Mouse (Mus musculus) liver, embryonic 11.5 days (tissue): ENCODE results near the gene Katnb1. TPM values are rescaled to one million over a fixed set of nuclear protein-coding genes. Genes with fewer than 3 reads are reported as not detected.

Experiments used
- ATAC-seq: fragments of 200-750 bp; cut with Nextera tagmentation; replicated peaks from 2 replicates; pipeline ENCODE4 v1.8.0; 2017; ENCODE audit warnings: moderate number of reproducible peaks, mild to moderate bottlenecking, moderate TSS enrichment, moderate library complexity; ENCODE audit not compliant: low FRiP score
- DNase-seq: peaks from one replicate; pipeline ENCODE4 v3.0.0-alpha.2; 2017; ENCODE audit warnings: low spot score
- H3K27ac ChIP-seq: fragments of 300-500 bp; sonication (generic); 2 replicates; pipeline ENCODE4 v1.5.1; 2014; ENCODE audit warnings: mild to moderate bottlenecking, low read depth, low read length, control low read depth
- H3K27me3 ChIP-seq: fragments of 300-500 bp; sonication (generic); replicated peaks from 2 replicates; pipeline ENCODE4 v1.6.1; 2014; ENCODE audit warnings: low read length, mixed read lengths; ENCODE audit not compliant: control insufficient read depth, insufficient read depth
- H3K36me3 ChIP-seq: fragments of 300-500 bp; sonication (generic); 2 replicates; pipeline ENCODE4 v1.6.1; 2014; ENCODE audit warnings: mild to moderate bottlenecking, low read length, moderate library complexity, mixed read lengths; ENCODE audit not compliant: control insufficient read depth, insufficient read depth
- H3K4me1 ChIP-seq: fragments of 300-500 bp; sonication (generic); replicated peaks from 2 replicates; pipeline ENCODE4 v1.6.1; 2014; ENCODE audit warnings: low read length, mixed read lengths; ENCODE audit not compliant: control insufficient read depth, insufficient read depth
- H3K4me2 ChIP-seq: fragments of 300-500 bp; sonication (generic); 2 replicates; pipeline ENCODE4 v1.6.1; 2014; ENCODE audit warnings: mild to moderate bottlenecking, control low read depth, moderate library complexity
- H3K4me3 ChIP-seq: fragments of 300-500 bp; sonication (generic); 2 replicates; pipeline ENCODE4 v1.5.1; 2014; ENCODE audit warnings: low read depth, low read length, control low read depth
- H3K9ac ChIP-seq: fragments of 300-500 bp; sonication (generic); 2 replicates; pipeline ENCODE4 v1.6.1; 2014; ENCODE audit warnings: low read depth, low read length, control low read depth
- H3K9me3 ChIP-seq: fragments of 300-500 bp; sonication (generic); 2 replicates; pipeline ENCODE4 v1.6.1; 2016; ENCODE audit warnings: low read length, inconsistent platforms, mixed read lengths; ENCODE audit not compliant: control insufficient read depth
- WGBS: fragments of 180-500 bp; shearing (Covaris S2); extraction: QIAGEN DNeasy Blood & Tissue Kit; methylation state at CpG from one replicate; pipeline ENCODE4 v1.1.7; 2014; 5-methylcytosine and 5-hydroxymethylcytosine counted together
- polyA plus RNA-seq: library from polyadenylated mRNA; unstranded; fragments of >200 nt; fragmentation: Nextera tagmentation; extraction: Ambion mirVana; gene quantifications from 2 replicates; pipeline ENCODE4 v1.2.1, GENCODE M21; 2014

Gene Katnb1
- polyA plus RNA-seq, 1 experiment from 2014 or later, result 25.1 TPM

- DNase-seq (no peak), ATAC-seq (no peak)
- H3K4me1 ChIP-seq, result no peaks in the 10 kb centered on the region
- H3K27ac ChIP-seq, result no peak overlapping the region
- no peak overlapping the region for H3K4me3 ChIP-seq
- H3K4me2 ChIP-seq, result no peak overlapping the region
- peaks cover 4% of the 10 kb centered on the region; the same call in 1 of the 2 replicates for H3K36me3 ChIP-seq
- no peaks in the 10 kb centered on the region for H3K9me3 ChIP-seq
- H3K9ac ChIP-seq, result no peak overlapping the region
- 84% methylated on average over 11 of the region's 11 CpGs for WGBS
- no peaks in the 10 kb centered on the region for H3K27me3 ChIP-seq
Observed at GRCm38 (mm10) chr8:95128750-95129260, 47.8 kb downstream of the Katnb1 start.

GRCm38 (mm10) chr8:95130966-95131537 lies 50.1 kb downstream of the Katnb1 start:
- Histone ChIP-seq H3K9ac (no peak overlapping the region), H3K4me1 (no peaks in the 10 kb centered on the region), H3K4me3 (no peak overlapping the region), H3K27me3 (no peaks in the 10 kb centered on the region), H3K9me3 (no peaks in the 10 kb centered on the region), H3K4me2 (peak overlapping the region; percentile 11; the same call in 1 of the 2 replicates), H3K36me3 (peaks cover 4% of the 10 kb centered on the region; the same call in 1 of the 2 replicates), H3K27ac (peak overlapping the region; percentile 55; the same call in 1 of the 2 replicates)
- ATAC-seq (peak; percentile 55; the same call in 1 of the 2 replicates), DNase-seq (no peak)
- 61% methylated on average over 15 of the region's 15 CpGs for WGBS

- Histone ChIP-seq H3K4me3 (no peak overlapping the region), H3K27ac (peak overlapping the region; percentile 55; the same call in 1 of the 2 replicates), H3K27me3 (peaks cover 4% of the 10 kb centered on the region; the same call in 1 of the 2 replicates), H3K36me3 (no peaks in the 10 kb centered on the region; the same call in 1 of the 2 replicates), H3K9me3 (no peaks in the 10 kb centered on the region), H3K4me2 (no peak overlapping the region), H3K9ac (no peak overlapping the region), H3K4me1 (no peaks in the 10 kb centered on the region)
- WGBS, result 66% methylated on average over 5 of the region's 5 CpGs
- no peak for DNase-seq
- ATAC-seq, result no peak
Observed at GRCm38 (mm10) chr8:95131983-95132382, 51.0 kb downstream of the Katnb1 start.

GRCm38 (mm10) chr8:95134186-95134585 lies 53.2 kb downstream of the Katnb1 start:
- DNase-seq, result no peak
- Histone ChIP-seq H3K9ac (no peak overlapping the region), H3K4me1 (peaks cover 11% of the 10 kb centered on the region), H3K27ac (no peak overlapping the region), H3K9me3 (no peaks in the 10 kb centered on the region), H3K36me3 (no peaks in the 10 kb centered on the region; the same call in 1 of the 2 replicates), H3K4me2 (no peak overlapping the region), H3K27me3 (peaks cover 20% of the 10 kb centered on the region), H3K4me3 (no peak overlapping the region)
- WGBS, result 80% methylated on average over 2 of the region's 2 CpGs
- no peak for ATAC-seq

- no peaks in the 10 kb centered on the region for H3K9me3 ChIP-seq
- no peak overlapping the region for H3K27ac ChIP-seq
- H3K4me2 ChIP-seq, result no peak overlapping the region
- H3K4me3 ChIP-seq, result no peak overlapping the region
- no peak overlapping the region for H3K9ac ChIP-seq
- H3K27me3 ChIP-seq, result peaks cover 20% of the 10 kb centered on the region
- peaks cover 11% of the 10 kb centered on the region for H3K4me1 ChIP-seq
- ATAC-seq, result no peak
- no peaks in the 10 kb centered on the region; the same call in 1 of the 2 replicates for H3K36me3 ChIP-seq
- no peak for DNase-seq
- 48% methylated on average over 3 of the region's 3 CpGs for WGBS
Observed at GRCm38 (mm10) chr8:95135242-95135641, 54.3 kb downstream of the Katnb1 start.

GRCm38 (mm10) chr8:95136218-95136617 lies 55.2 kb downstream of the Katnb1 start:
- Histone ChIP-seq H3K4me3 (no peak overlapping the region), H3K4me2 (no peak overlapping the region)
- no peak for DNase-seq

GRCm38 (mm10) chr8:95137201-95137600 lies 56.2 kb downstream of the Katnb1 start:
- H3K27ac ChIP-seq, result no peak overlapping the region

More at GRCm38 (mm10) chr8:95136218-95136617, 55.2 kb downstream of the Katnb1 start:
- WGBS, result 58% methylated on average over 3 of the region's 3 CpGs
- H3K9ac ChIP-seq, result no peak overlapping the region
- peaks cover 15% of the 10 kb centered on the region for H3K4me1 ChIP-seq
- H3K36me3 ChIP-seq, result no peaks in the 10 kb centered on the region
- peaks cover 20% of the 10 kb centered on the region for H3K27me3 ChIP-seq
- no peak for ATAC-seq
- no peaks in the 10 kb centered on the region for H3K9me3 ChIP-seq
- no peak overlapping the region for H3K27ac ChIP-seq

GRCm38 (mm10) chr8:95137641-95138098 lies 56.7 kb downstream of the Katnb1 start:
- Histone ChIP-seq H3K27ac (no peak overlapping the region), H3K4me1 (peaks cover 26% of the 10 kb centered on the region), H3K36me3 (no peaks in the 10 kb centered on the region), H3K4me2 (peak overlapping the region; percentile 60), H3K27me3 (peaks cover 33% of the 10 kb centered on the region), H3K9ac (no peak overlapping the region), H3K9me3 (no peaks in the 10 kb centered on the region), H3K4me3 (peak overlapping the region; percentile 39)
- DNase-seq (peak; percentile 56), ATAC-seq (peak; percentile 64)
- 6% methylated on average over 28 of the region's 28 CpGs for WGBS

More at GRCm38 (mm10) chr8:95137201-95137600, 56.2 kb downstream of the Katnb1 start:
- WGBS, result 39% methylated on average over 12 of the region's 12 CpGs
- Histone ChIP-seq H3K36me3 (no peaks in the 10 kb centered on the region), H3K4me1 (peaks cover 25% of the 10 kb centered on the region), H3K9ac (no peak overlapping the region), H3K4me3 (peak overlapping the region; percentile 39), H3K27me3 (peaks cover 29% of the 10 kb centered on the region), H3K4me2 (peak overlapping the region; percentile 60), H3K9me3 (no peaks in the 10 kb centered on the region)
- no peak; the same call in 1 of the 2 replicates for ATAC-seq
- DNase-seq, result no peak
